Mouse (Mus musculus) forebrain, embryonic 13.5 days (tissue): Measurements from ENCODE around the gene Aldh4a1. TPM values are rescaled to one million over a fixed set of nuclear protein-coding genes. Genes with fewer than 3 reads are reported as not detected.

Source experiments
- ATAC-seq: fragments of 200-750 bp; cut with Nextera tagmentation; 2 replicates; pipeline ENCODE4 v1.8.0; 2017
- H3K27ac ChIP-seq: fragments of 300-500 bp; sonication (generic); 2 replicates; pipeline ENCODE4 v1.5.1; 2015; ENCODE audit warnings: inconsistent platforms, mild to moderate bottlenecking, moderate library complexity
- H3K27me3 ChIP-seq: fragments of 300-500 bp; sonication (generic); 2 replicates; pipeline ENCODE4 v1.6.1; 2015; ENCODE audit warnings: mild to moderate bottlenecking, inconsistent platforms
- H3K36me3 ChIP-seq: fragments of 300-500 bp; sonication (generic); 2 replicates; pipeline ENCODE4 v1.6.1; 2015; ENCODE audit warnings: mild to moderate bottlenecking, inconsistent platforms; ENCODE audit not compliant: poor library complexity, severe bottlenecking
- H3K4me1 ChIP-seq: fragments of 300-500 bp; sonication (generic); 2 replicates; pipeline ENCODE4 v1.6.1; 2015; ENCODE audit warnings: inconsistent platforms
- H3K4me2 ChIP-seq: fragments of 300-500 bp; sonication (generic); 2 replicates; pipeline ENCODE4 v1.6.1; 2015; ENCODE audit warnings: inconsistent platforms, mild to moderate bottlenecking, moderate library complexity
- H3K4me3 ChIP-seq: fragments of 300-500 bp; sonication (generic); 2 replicates; pipeline ENCODE4 v1.5.1; 2015; ENCODE audit warnings: mild to moderate bottlenecking, inconsistent platforms
- H3K9ac ChIP-seq: fragments of 300-500 bp; sonication (generic); 2 replicates; pipeline ENCODE4 v1.6.1; 2015; ENCODE audit warnings: mild to moderate bottlenecking, inconsistent platforms
- H3K9me3 ChIP-seq: fragments of 300-500 bp; sonication (generic); replicated peaks from 2 replicates; pipeline ENCODE4 v1.6.1; 2016; ENCODE audit warnings: inconsistent platforms
- WGBS: fragments of 180-500 bp; shearing (Covaris S2); methylation state at CpG from one replicate; pipeline ENCODE4 v1.1.7; 2015; 5-methylcytosine and 5-hydroxymethylcytosine counted together
- polyA plus RNA-seq: library from polyadenylated mRNA; unstranded; fragments of >200 nt; fragmentation: Nextera tagmentation; extraction: Ambion mirVana; gene quantifications from 2 replicates; pipeline ENCODE4 v1.2.1, GENCODE M21; 2015

Gene Aldh4a1
- polyA plus RNA-seq, 1 experiment from 2014 or later: 21.1 TPM

DNA sequence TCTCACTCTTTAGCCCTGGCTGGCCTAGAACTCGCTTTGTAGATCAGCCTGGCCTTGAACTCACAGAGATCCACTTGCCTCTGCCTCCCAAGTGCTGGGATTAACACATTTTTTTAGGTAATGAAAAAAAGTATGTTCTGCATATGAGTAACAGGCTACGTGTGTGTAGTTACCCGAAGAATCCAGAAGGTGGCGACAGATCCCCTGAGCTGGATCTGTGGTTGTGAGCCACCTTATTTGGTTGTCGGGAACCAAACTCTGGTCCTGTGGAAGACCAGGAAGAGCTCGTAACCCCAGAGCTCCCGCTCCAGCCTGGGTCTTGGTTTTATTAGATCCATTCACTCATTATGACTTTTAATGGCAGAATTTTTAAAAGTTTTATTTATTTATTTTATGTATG, 24.2 kb downstream of the Aldh4a1 start:
- peaks cover 25% of the 10 kb centered on the region for H3K36me3 ChIP-seq
- H3K27me3 ChIP-seq: peaks cover 18% of the 10 kb centered on the region
- H3K4me3 ChIP-seq: no peak overlapping the region
- H3K4me1 ChIP-seq: peaks cover 8% of the 10 kb centered on the region
- H3K4me2 ChIP-seq: no peak overlapping the region
- no peaks in the 10 kb centered on the region for H3K9me3 ChIP-seq
- whole genome bisulfite sequencing: 86% methylated on average over 7 of the region's 7 CpGs
- no peak overlapping the region for H3K9ac ChIP-seq
- ATAC-seq: no peak
- no peak overlapping the region for H3K27ac ChIP-seq

- Histone ChIP-seq H3K4me3 (no peak overlapping the region), H3K27ac (no peak overlapping the region), H3K9me3 (no peaks in the 10 kb centered on the region), H3K27me3 (0 out of 2 replicates have a peak, but pooled peaks cover 7% of the 10 kb centered on the region), H3K36me3 (peaks cover 16% of the 10 kb centered on the region), H3K4me1 (no peaks in the 10 kb centered on the region), H3K9ac (no peak overlapping the region), H3K4me2 (no peak overlapping the region)
- WGBS: 89% methylated on average over 15 of the region's 15 CpGs
- ATAC-seq: no peak
Observed at GRCm38 (mm10) chr4:139650086-139650743, 27.5 kb downstream of the Aldh4a1 start.

- no peaks in the 10 kb centered on the region for H3K4me1 ChIP-seq
- WGBS: 69% methylated on average over 11 of the region's 11 CpGs
- no peak for ATAC-seq
- H3K4me3 ChIP-seq: no peak overlapping the region
- H3K4me2 ChIP-seq: no peak overlapping the region
- peaks cover 16% of the 10 kb centered on the region for H3K36me3 ChIP-seq
- no peaks in the 10 kb centered on the region for H3K9me3 ChIP-seq
- no peak overlapping the region for H3K9ac ChIP-seq
- H3K27me3 ChIP-seq: 0 out of 2 replicates have a peak, but pooled peaks cover 7% of the 10 kb centered on the region
- H3K27ac ChIP-seq: no peak overlapping the region
Observed at GRCm38 (mm10) chr4:139650907-139651306, 28.2 kb downstream of the Aldh4a1 start.

DNA sequence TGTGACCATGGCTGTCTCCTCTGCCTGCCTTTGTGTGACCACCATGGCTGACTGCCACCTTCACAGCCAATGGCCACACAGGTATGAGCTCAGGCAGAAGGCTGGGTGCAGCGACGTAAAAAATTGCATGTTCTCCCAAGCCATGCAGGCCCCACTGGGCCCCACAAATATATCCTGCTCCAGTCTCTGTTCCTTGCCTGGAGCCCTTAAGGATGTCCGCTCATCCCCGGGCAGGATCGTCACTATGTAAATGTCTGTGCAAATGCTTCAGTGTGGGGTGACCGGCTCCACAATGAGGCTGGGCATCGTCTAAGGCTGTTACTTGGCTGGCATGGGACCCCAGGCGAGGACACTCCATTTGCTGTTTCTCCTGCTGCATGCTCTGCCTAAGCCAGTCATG, 30.6 kb downstream of the Aldh4a1 start, which contains the start of gene Tas1r2:
TSS of gene Tas1r2 (plus strand) at position 301 of the 400 bp plus-strand sequence.
- Histone ChIP-seq H3K4me2 (no peak within 1 kb of the TSS), H3K27me3 (0 out of 2 replicates have a peak, but pooled peaks cover 7% of the 10 kb centered on the region), H3K9ac (no peak within 1 kb of the TSS), H3K4me3 (no peak within 1 kb of the TSS), H3K27ac (no peak within 1 kb of the TSS), H3K9me3 (no peaks in the 10 kb centered on the region), H3K36me3 (peaks cover 5% of the 10 kb centered on the region), H3K4me1 (no peaks in the 10 kb centered on the region)
- no peak for ATAC-seq
- WGBS: 83% methylated on average over 8 of the region's 8 CpGs

DNA sequence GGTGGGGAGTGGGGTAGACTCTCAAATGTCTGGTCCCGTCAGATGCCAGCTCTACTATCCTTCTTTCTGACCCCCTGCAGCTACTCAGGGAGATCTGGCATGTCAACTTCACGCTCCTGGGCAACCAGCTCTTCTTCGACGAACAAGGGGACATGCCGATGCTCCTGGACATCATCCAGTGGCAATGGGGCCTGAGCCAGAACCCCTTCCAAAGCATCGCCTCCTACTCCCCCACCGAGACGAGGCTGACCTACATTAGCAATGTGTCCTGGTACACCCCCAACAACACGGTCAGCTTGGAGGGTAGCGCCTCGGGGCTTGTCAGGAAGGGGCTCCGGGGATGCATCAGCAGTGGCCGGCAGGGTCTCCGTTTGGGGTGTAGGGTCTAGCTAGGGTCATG, 39.2 kb downstream of the Aldh4a1 start:
- H3K9ac ChIP-seq: no peak overlapping the region

GRCm38 (mm10) chr4:139667632-139668031, 45.0 kb downstream of the Aldh4a1 start:
- H3K9me3 ChIP-seq: no peaks in the 10 kb centered on the region
- WGBS: 18% methylated on average over 6 of the region's 6 CpGs
- H3K4me1 ChIP-seq: peaks cover 10% of the 10 kb centered on the region
- H3K4me2 ChIP-seq: no peak overlapping the region
- 0 out of 2 replicates have a peak, but pooled peaks cover 5% of the 10 kb centered on the region for H3K27me3 ChIP-seq
- no peaks in the 10 kb centered on the region for H3K36me3 ChIP-seq
- H3K9ac ChIP-seq: no peak overlapping the region
- no peak overlapping the region for H3K4me3 ChIP-seq
- ATAC-seq: peak; percentile 33; the same call in 1 of the 2 replicates
- no peak overlapping the region for H3K27ac ChIP-seq

More for the DNA sequence above, 39.2 kb downstream of the Aldh4a1 start:
- WGBS: 90% methylated on average over 14 of the region's 14 CpGs
- Histone ChIP-seq H3K27me3 (0 out of 2 replicates have a peak, but pooled peaks cover 13% of the 10 kb centered on the region), H3K36me3 (no peaks in the 10 kb centered on the region), H3K4me2 (no peak overlapping the region), H3K27ac (no peak overlapping the region), H3K9me3 (peaks cover 11% of the 10 kb centered on the region; the same call in 1 of the 2 replicates), H3K4me1 (no peaks in the 10 kb centered on the region), H3K4me3 (no peak overlapping the region)
- ATAC-seq: no peak

- Histone ChIP-seq H3K4me2 (no peak overlapping the region), H3K4me1 (peaks cover 10% of the 10 kb centered on the region), H3K9me3 (no peaks in the 10 kb centered on the region), H3K27me3 (no peaks in the 10 kb centered on the region), H3K4me3 (no peak overlapping the region), H3K36me3 (no peaks in the 10 kb centered on the region), H3K27ac (no peak overlapping the region), H3K9ac (no peak overlapping the region)
- WGBS: 30% methylated on average over 6 of the region's 6 CpGs
- no peak for ATAC-seq
Observed at GRCm38 (mm10) chr4:139669847-139670246, 47.2 kb downstream of the Aldh4a1 start.

- H3K36me3 ChIP-seq: no peaks in the 10 kb centered on the region
- H3K4me2 ChIP-seq: no peak overlapping the region
- no peak overlapping the region for H3K27ac ChIP-seq
- peaks cover 7% of the 10 kb centered on the region for H3K9me3 ChIP-seq
- WGBS: 68% methylated on average over 9 of the region's 9 CpGs
- peaks cover 4% of the 10 kb centered on the region; the same call in 1 of the 2 replicates for H3K4me1 ChIP-seq
- H3K4me3 ChIP-seq: no peak overlapping the region
- no peak overlapping the region for H3K9ac ChIP-seq
- H3K27me3 ChIP-seq: 0 out of 2 replicates have a peak, but pooled peaks cover under 1% of the 10 kb centered on the region
- no peak for ATAC-seq
Observed at GRCm38 (mm10) chr4:139675696-139676095, 53.0 kb downstream of the Aldh4a1 start.

DNA sequence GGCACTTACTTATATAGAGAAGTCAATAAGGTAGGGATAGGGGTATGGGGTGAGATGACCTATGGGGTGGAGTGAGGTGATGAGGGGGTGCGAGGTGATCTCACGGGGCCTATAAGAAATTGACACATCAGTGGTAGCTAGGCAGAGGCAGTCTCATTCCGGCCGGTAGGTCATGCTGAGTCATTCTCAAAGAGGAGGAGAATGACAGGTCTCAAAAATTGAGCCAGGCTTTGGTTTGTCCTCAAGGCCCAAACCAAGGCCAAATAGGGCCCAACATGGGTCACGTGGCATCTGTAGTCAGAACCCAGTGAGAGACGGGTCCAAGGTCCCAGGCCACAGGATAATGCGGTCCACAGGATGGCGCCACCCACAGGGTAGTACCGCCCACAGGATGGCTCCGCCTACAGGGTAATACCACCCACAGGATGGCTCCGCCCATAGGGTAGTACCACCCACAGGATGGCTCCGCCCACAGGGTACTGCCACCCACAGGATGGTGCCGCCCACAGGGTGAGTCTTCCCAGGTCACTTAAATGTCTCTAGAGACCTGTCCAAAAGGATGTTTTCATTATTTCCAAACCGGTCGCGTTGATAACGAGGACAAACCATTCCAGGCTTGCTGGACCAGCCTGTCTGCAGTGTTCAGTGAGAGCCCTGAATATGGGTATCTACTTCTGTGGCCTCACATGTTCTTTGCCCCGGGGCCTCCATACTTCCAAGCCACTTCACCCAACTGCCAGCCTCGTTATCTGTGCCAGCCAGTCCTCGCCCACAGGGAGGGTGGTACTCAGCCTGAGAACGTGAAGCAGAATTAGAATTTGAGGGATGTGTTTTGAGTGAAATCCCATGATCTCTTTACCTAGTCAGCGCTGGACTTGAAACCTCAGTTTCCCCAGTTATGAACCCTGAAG, 61.3 kb downstream of the Aldh4a1 start:
- no peaks in the 10 kb centered on the region for H3K4me1 ChIP-seq
- H3K27me3 ChIP-seq: 0 out of 2 replicates have a peak, but pooled peaks cover 3% of the 10 kb centered on the region
- no peak overlapping the region for H3K27ac ChIP-seq
- H3K9me3 ChIP-seq: peaks cover 12% of the 10 kb centered on the region
- no peaks in the 10 kb centered on the region for H3K36me3 ChIP-seq
- no peak overlapping the region for H3K4me2 ChIP-seq
- WGBS: 78% methylated on average over 22 of the region's 22 CpGs
- no peak overlapping the region for H3K4me3 ChIP-seq
- no peak for ATAC-seq
- H3K9ac ChIP-seq: no peak overlapping the region

DNA sequence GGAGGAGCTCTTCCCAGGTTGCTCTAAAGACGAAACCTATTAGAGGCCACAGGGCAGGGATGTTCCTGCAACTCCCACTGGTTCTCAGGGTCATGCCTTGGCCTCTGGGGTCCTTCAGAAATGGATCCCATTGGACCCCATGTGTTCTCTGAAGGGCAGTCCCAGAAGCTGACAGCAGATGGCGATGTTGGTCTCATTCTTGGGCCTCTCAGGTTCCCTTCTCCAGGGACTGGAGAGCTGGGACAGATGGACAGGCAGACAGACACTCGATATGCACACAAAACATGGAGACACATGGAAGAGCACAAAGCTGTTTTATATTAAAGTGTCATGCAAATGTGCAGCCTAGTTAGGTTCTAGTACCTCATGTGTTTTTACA, 62.0 kb downstream of the Aldh4a1 start:
- WGBS: 14% methylated on average over 3 of the region's 3 CpGs
- ATAC-seq: peak; percentile 21; the same call in 1 of the 2 replicates

DNA sequence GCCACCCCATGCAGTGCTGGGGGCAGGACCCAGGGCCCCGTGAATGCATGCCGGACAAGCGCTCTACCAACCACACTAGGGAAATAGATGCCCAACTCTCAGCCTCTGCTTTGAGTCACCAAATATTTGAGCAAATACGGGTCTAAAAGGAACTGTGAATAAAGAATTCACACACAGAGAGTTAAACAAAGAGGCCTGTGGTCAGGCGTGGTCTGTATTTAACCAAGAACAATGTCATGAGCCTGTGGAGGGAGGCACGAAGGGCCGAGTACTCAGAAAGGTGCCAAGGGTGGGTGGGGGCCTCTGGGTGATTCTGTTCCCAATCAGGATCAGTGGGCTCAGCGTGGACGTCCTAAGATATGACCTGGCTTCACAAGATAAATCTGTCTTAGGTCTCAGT, 65.4 kb downstream of the Aldh4a1 start:
- Histone ChIP-seq H3K27me3 (peaks cover 18% of the 10 kb centered on the region; the same call in 1 of the 2 replicates), H3K4me2 (no peak overlapping the region), H3K27ac (no peak overlapping the region), H3K4me1 (0 out of 2 replicates have a peak, but pooled peaks cover 7% of the 10 kb centered on the region), H3K4me3 (no peak overlapping the region), H3K9ac (no peak overlapping the region), H3K9me3 (no peaks in the 10 kb centered on the region), H3K36me3 (no peaks in the 10 kb centered on the region)
- WGBS: 42% methylated on average over 9 of the region's 9 CpGs
- no peak for ATAC-seq

More for the DNA sequence above, 62.0 kb downstream of the Aldh4a1 start:
- Histone ChIP-seq H3K9ac (no peak overlapping the region), H3K36me3 (no peaks in the 10 kb centered on the region), H3K27ac (no peak overlapping the region), H3K4me3 (no peak overlapping the region), H3K4me2 (no peak overlapping the region), H3K27me3 (0 out of 2 replicates have a peak, but pooled peaks cover 3% of the 10 kb centered on the region), H3K4me1 (0 out of 2 replicates have a peak, but pooled peaks cover 2% of the 10 kb centered on the region), H3K9me3 (peaks cover 9% of the 10 kb centered on the region)
